Mouse (Mus musculus) spleen, adult 2 months (tissue): ENCODE results near the gene Btbd3.

Source experiments
- CTCF ChIP-seq: fragments of 200-500 bp; IDR thresholded peaks from 2 replicates; pipeline ENCODE4 v1.5.1; 2011; ENCODE audit warnings: mild to moderate bottlenecking, inconsistent platforms; ENCODE audit not compliant: insufficient read depth, insufficient read length, insufficient replicate concordance; ENCODE audit errors: extremely low read depth
- POLR2A ChIP-seq: fragments of 200-500 bp; IDR thresholded peaks from 2 replicates; pipeline ENCODE4 v1.6.1; 2011; ENCODE audit warnings: low read depth, low read length, inconsistent platforms

- TF ChIP-seq POLR2A: no peak
- no peak for TF ChIP-seq CTCF
Observed at GRCm38 (mm10) chr2:138290154-138290553, 33.8 kb downstream of the Btbd3 start.
